Mouse (Mus musculus) kidney, postnatal 0 days (tissue): ENCODE measurements around the gene Fer. TPM values are rescaled to one million over a fixed set of nuclear protein-coding genes. Genes with fewer than 3 reads are reported as not detected.
"Not testable (repeated sequence)": the region's sequence is repeated elsewhere in the genome, so short reads cannot be mapped to it uniquely, and the experiment has no call there.

Experiments used
- ATAC-seq: fragments of 200-750 bp; cut with Nextera tagmentation; replicated peaks from 2 replicates; pipeline ENCODE4 v1.8.0; 2017; ENCODE audit warnings: low read depth, moderate number of reproducible peaks, moderate TSS enrichment, moderate library complexity; ENCODE audit not compliant: low FRiP score
- DNase-seq: peaks from one replicate; pipeline ENCODE4 v3.0.0-alpha.2; 2016; ENCODE audit warnings: low spot score
- H3K27ac ChIP-seq: fragments of 300-500 bp; sonication (generic); 2 replicates; pipeline ENCODE4 v1.5.1; 2014; ENCODE audit warnings: mild to moderate bottlenecking
- H3K27me3 ChIP-seq: fragments of 300-500 bp; sonication (generic); 2 replicates; pipeline ENCODE4 v1.6.1; 2014; ENCODE audit warnings: low read length, mixed read lengths; ENCODE audit not compliant: insufficient read depth
- H3K36me3 ChIP-seq: fragments of 300-500 bp; sonication (generic); 2 replicates; pipeline ENCODE4 v1.6.1; 2014; ENCODE audit warnings: low read length, mixed read lengths; ENCODE audit not compliant: insufficient read depth
- H3K4me1 ChIP-seq: fragments of 300-500 bp; sonication (generic); replicated peaks from 2 replicates; pipeline ENCODE4 v1.6.1; 2014; ENCODE audit warnings: antibody characterized with exemption, low read length, mixed read lengths; ENCODE audit not compliant: insufficient read depth
- H3K4me2 ChIP-seq: fragments of 300-500 bp; sonication (generic); 2 replicates; pipeline ENCODE4 v1.6.1; 2014; ENCODE audit warnings: mild to moderate bottlenecking, low read length, moderate library complexity, mixed read lengths
- H3K4me3 ChIP-seq: fragments of 300-500 bp; sonication (generic); replicated peaks from 2 replicates; pipeline ENCODE4 v1.5.1; 2014; ENCODE audit warnings: low read depth, low read length
- H3K9ac ChIP-seq: fragments of 300-500 bp; sonication (generic); 2 replicates; pipeline ENCODE4 v1.6.1; 2014; ENCODE audit warnings: low read depth, low read length
- H3K9me3 ChIP-seq: fragments of 300-500 bp; sonication (generic); replicated peaks from 2 replicates; pipeline ENCODE4 v1.6.1; 2016; ENCODE audit warnings: low read length, inconsistent platforms, mixed read lengths
- CTCF ChIP-seq: IDR thresholded peaks from 2 replicates; pipeline ENCODE4 v1.5.1; 2016; ENCODE audit warnings: antibody characterized with exemption, low read depth, mild to moderate bottlenecking, moderate library complexity
- WGBS: fragments of 180-500 bp; shearing (Covaris S2); extraction: QIAGEN DNeasy Blood & Tissue Kit; methylation state at CpG from one replicate; pipeline ENCODE4 v1.1.7; 2014; 5-methylcytosine and 5-hydroxymethylcytosine counted together
- polyA plus RNA-seq: library from polyadenylated mRNA; unstranded; fragments of >200 nt; fragmentation: Nextera tagmentation; extraction: Ambion mirVana; gene quantifications from 2 replicates; pipeline ENCODE4 v1.2.1, GENCODE M21; 2015

The Fer gene
- polyA plus RNA-seq, 1 experiment from 2014 or later: 24.1 TPM

GRCm38 (mm10) chr17:63844936-63845335 lies 17.9 kb upstream of the Fer start:
- Histone ChIP-seq H3K4me3 (no peak overlapping the region), H3K36me3 (no peaks in the 10 kb centered on the region), H3K4me1 (no peaks in the 10 kb centered on the region), H3K27ac (no peak overlapping the region), H3K9me3 (no peaks in the 10 kb centered on the region), H3K9ac (no peak overlapping the region), H3K4me2 (no peak overlapping the region), H3K27me3 (no peaks in the 10 kb centered on the region)
- ATAC-seq (no peak), DNase-seq (peak; percentile 75)
- no peak for TF ChIP-seq CTCF
- WGBS: 36% methylated on average over 5 of the region's 5 CpGs

GRCm38 (mm10) chr17:63845766-63846165 lies 17.1 kb upstream of the Fer start:
- H3K36me3 ChIP-seq, H3K4me2 ChIP-seq, ATAC-seq, DNase-seq, H3K4me1 ChIP-seq, H3K27me3 ChIP-seq, H3K9ac ChIP-seq, H3K9me3 ChIP-seq, H3K4me3 ChIP-seq: not testable (repeated sequence)
- 98% methylated on average over 3 of the region's 3 CpGs for WGBS
- peak overlapping the region; percentile 60 for H3K27ac ChIP-seq

- Histone ChIP-seq H3K4me1 (no peaks in the 10 kb centered on the region), H3K4me3 (peak overlapping the region; percentile 59), H3K9me3 (no peaks in the 10 kb centered on the region), H3K27ac (peak overlapping the region; percentile 67; the same call in 1 of the 2 replicates), H3K27me3 (no peaks in the 10 kb centered on the region), H3K4me2 (peak overlapping the region; percentile 72), H3K36me3 (no peaks in the 10 kb centered on the region), H3K9ac (peak overlapping the region; percentile 73)
- DNase-seq: peak; percentile 31
- 4% methylated on average over 6 of the region's 6 CpGs for WGBS
- no peak for TF ChIP-seq CTCF
- no peak for ATAC-seq
Measured at GRCm38 (mm10) chr17:63849151-63849550, 13.7 kb upstream of the Fer start.

- H3K27ac ChIP-seq: peak overlapping the region; percentile 67; the same call in 1 of the 2 replicates
- peak overlapping the region; percentile 59 for H3K4me3 ChIP-seq
- DNase-seq: peak; percentile 96
- ATAC-seq: peak; percentile 98
- no peaks in the 10 kb centered on the region for H3K36me3 ChIP-seq
- peak overlapping the region; percentile 73 for H3K9ac ChIP-seq
- TF ChIP-seq CTCF: no peak
- peak overlapping the region; percentile 72 for H3K4me2 ChIP-seq
- no peaks in the 10 kb centered on the region for H3K4me1 ChIP-seq
- under 1% methylated on average over 22 of the region's 22 CpGs for WGBS
- no peaks in the 10 kb centered on the region for H3K27me3 ChIP-seq
- no peaks in the 10 kb centered on the region for H3K9me3 ChIP-seq
Measured at GRCm38 (mm10) chr17:63849566-63849965, 13.3 kb upstream of the Fer start.

- 92% methylated on average over 9 of the region's 9 CpGs for WGBS
- no peaks in the 10 kb centered on the region for H3K36me3 ChIP-seq
- H3K4me1 ChIP-seq: no peaks in the 10 kb centered on the region
- H3K4me3 ChIP-seq: no peak overlapping the region
- no peak for TF ChIP-seq CTCF
- peak overlapping the region; percentile 72; the same call in 1 of the 2 replicates for H3K4me2 ChIP-seq
- no peaks in the 10 kb centered on the region for H3K9me3 ChIP-seq
- ATAC-seq (no peak), DNase-seq (no peak)
- H3K27me3 ChIP-seq: no peaks in the 10 kb centered on the region
- no peak overlapping the region for H3K9ac ChIP-seq
- H3K27ac ChIP-seq: no peak overlapping the region
Measured at GRCm38 (mm10) chr17:63850016-63850415, 12.8 kb upstream of the Fer start.

- H3K36me3 ChIP-seq: no peaks in the 10 kb centered on the region
- H3K4me2 ChIP-seq: no peak overlapping the region
- H3K4me1 ChIP-seq: no peaks in the 10 kb centered on the region
- no peak overlapping the region for H3K27ac ChIP-seq
- no peak for DNase-seq
- no peak for TF ChIP-seq CTCF
- H3K9ac ChIP-seq: no peak overlapping the region
- H3K4me3 ChIP-seq: no peak overlapping the region
- no peak for ATAC-seq
- H3K9me3 ChIP-seq: no peaks in the 10 kb centered on the region
- WGBS: 89% methylated on average over 7 of the region's 7 CpGs
- no peaks in the 10 kb centered on the region for H3K27me3 ChIP-seq
Measured at GRCm38 (mm10) chr17:63857023-63857544, 5.8 kb upstream of the Fer start.

- Histone ChIP-seq H3K4me3 (no peak overlapping the region), H3K36me3 (no peaks in the 10 kb centered on the region), H3K4me1 (0 out of 2 replicates have a peak, but pooled peaks cover 3% of the 10 kb centered on the region), H3K4me2 (no peak overlapping the region), H3K9me3 (no peaks in the 10 kb centered on the region), H3K27ac (no peak overlapping the region), H3K9ac (no peak overlapping the region), H3K27me3 (no peaks in the 10 kb centered on the region)
- TF ChIP-seq CTCF: no peak
- 47% methylated on average over 4 of the region's 4 CpGs for WGBS
- no peak for ATAC-seq
- peak; percentile 77 for DNase-seq
Measured at GRCm38 (mm10) chr17:63860988-63861387, 1.9 kb upstream of the Fer start.
